Mouse (Mus musculus): Measurements from ENCODE around the gene Igdcc3. TPM values are rescaled to one million over a fixed set of nuclear protein-coding genes. Genes with fewer than 3 reads are reported as not detected.

Igdcc3 gene
- under 1 TPM; 0.15 to 0.18 TPM for total RNA-seq (2021)
- long read RNA-seq, experiment 1, result 0 reads
- long read RNA-seq, experiment 2, result 0 reads

- DNase-seq, result peak; percentile 12 to 26
These were observed at the start of gene Igdcc3 for GRCm38 (mm10) chr9:65140936-65141305. Gene Igdcc3 (plus strand): TSS chr9:65141189.

GRCm38 (mm10) chr9:65094237-65094636, 46.8 kb upstream of the Igdcc3 start:
- DNase-seq, result peak; percentile 71 to 72

- peak in 1 of 2 experiments; percentile 33 for DNase-seq
These were observed 39.9 kb upstream of the Igdcc3 start, which contains the start of gene Igdcc4 for GRCm38 (mm10) chr9:65100991-65101685. Gene Igdcc4 (plus strand): TSS chr9:65101486.

GRCm38 (mm10) chr9:65101686-65102376, 39.2 kb upstream of the Igdcc3 start:
- peak; percentile 25 to 52 for DNase-seq

- peak; percentile 11 to 16 for DNase-seq
These were observed 38.4 kb upstream of the Igdcc3 start for GRCm38 (mm10) chr9:65102377-65103172.

GRCm38 (mm10) chr9:65103173-65103752, 37.7 kb upstream of the Igdcc3 start:
- DNase-seq, result no peak

GRCm38 (mm10) chr9:65106821-65107220, 34.2 kb upstream of the Igdcc3 start:
- DNase-seq, result peak in 1 of 2 experiments; percentile 16

GRCm38 (mm10) chr9:65107893-65108292, 33.1 kb upstream of the Igdcc3 start:
- no peak for DNase-seq

GRCm38 (mm10) chr9:65109132-65110072, 31.6 kb upstream of the Igdcc3 start:
- no peak for DNase-seq

- DNase-seq, result no peak
These were observed 29.3 kb upstream of the Igdcc3 start for GRCm38 (mm10) chr9:65111698-65112097.

- no peak for DNase-seq
These were observed 27.3 kb upstream of the Igdcc3 start for GRCm38 (mm10) chr9:65113694-65114093.

- DNase-seq, result peak; percentile 34 to 52
These were observed 25.1 kb upstream of the Igdcc3 start for GRCm38 (mm10) chr9:65115891-65116290.

GRCm38 (mm10) chr9:65117516-65117915, 23.5 kb upstream of the Igdcc3 start:
- no peak for DNase-seq

GRCm38 (mm10) chr9:65120935-65121334, 20.1 kb upstream of the Igdcc3 start:
- peak; percentile 61 to 85 for DNase-seq

GRCm38 (mm10) chr9:65122545-65122944, 18.4 kb upstream of the Igdcc3 start:
- DNase-seq, result peak; percentile 38 to 42

- DNase-seq, result peak in 1 of 2 experiments; percentile 44
These were observed 17.3 kb upstream of the Igdcc3 start for GRCm38 (mm10) chr9:65123552-65124168.

- DNase-seq, result no peak
These were observed 12.7 kb upstream of the Igdcc3 start for GRCm38 (mm10) chr9:65128123-65128815.

GRCm38 (mm10) chr9:65131717-65132116, 9.3 kb upstream of the Igdcc3 start:
- DNase-seq, result no peak

GRCm38 (mm10) chr9:65133739-65134138, 7.2 kb upstream of the Igdcc3 start:
- DNase-seq, result peak; percentile 53 to 91

GRCm38 (mm10) chr9:65135126-65135525, 5.9 kb upstream of the Igdcc3 start:
- DNase-seq, result no peak

Data from heart, adult 18-20 months (tissue).